ENCODE assay signal across 9 mouse cellular contexts in the genomic region with DNA sequence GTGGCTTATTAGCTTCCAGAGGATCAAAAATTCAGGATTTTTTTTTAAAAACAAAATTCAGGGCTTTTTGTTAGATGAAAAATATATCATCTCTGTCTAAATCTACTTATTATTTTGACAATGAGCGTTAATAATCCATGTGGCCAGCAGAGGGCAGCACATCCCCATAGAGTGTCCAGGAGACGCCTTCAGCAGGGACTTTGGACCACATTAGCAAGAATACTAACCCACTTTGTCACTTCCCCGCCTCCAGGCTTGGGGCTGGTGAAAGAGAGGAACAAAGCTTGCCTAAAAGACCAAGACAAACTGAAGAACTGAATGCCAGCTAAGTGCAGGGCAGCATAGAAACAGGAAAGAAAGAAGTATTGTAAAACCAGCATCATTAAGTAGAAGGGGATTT. TPM values are rescaled to one million over a fixed set of nuclear protein-coding genes. Genes with fewer than 3 reads are reported as not detected.
DNase-seq lines count a peak whose midpoint lies in the region; ATAC-seq and TF ChIP-seq lines count a peak whose summit lies in the region.
"Had no signal": no experiment of that assay in that cellular context is flagged by ENCODE, and none has a peak within 500 bp of the region (broad histone marks: within the 10 kb centered on the region; RNA-seq: fewer than 3 reads in every experiment).

No protein-coding gene starts in this region.

- peaks cover 3% of the 10 kb centered on the region; the same call in 1 of the 2 replicates for H3K4me1 ChIP-seq in hindbrain, embryonic 11.5 days (replicated peaks; ENCODE audit: control insufficient read depth, insufficient read depth, low read length)
- peaks cover 6% of the 10 kb centered on the region for H3K4me1 ChIP-seq in hindbrain, embryonic 16.5 days (ENCODE audit: control insufficient read depth, insufficient read depth, low read depth, low read length)
- H3K4me1 ChIP-seq in thymus, adult 2 months (replicated peaks; ENCODE audit: control insufficient read depth, insufficient read depth, low read length): peaks cover 11% of the 10 kb centered on the region; the same call in 1 of the 2 replicates

- no peaks in the 10 kb centered on the region for H3K27me3 ChIP-seq in hindbrain, embryonic 11.5 days (ENCODE audit: control insufficient read depth, insufficient read depth, low read length)
- no peaks in the 10 kb centered on the region for H3K27me3 ChIP-seq in hindbrain, embryonic 16.5 days (replicated peaks; ENCODE audit: control insufficient read depth, insufficient read depth, low read length)
- no peaks in the 10 kb centered on the region for H3K27me3 ChIP-seq in thymus, adult 2 months (ENCODE audit: control insufficient read depth, insufficient read depth, low read length)
- H3K27me3 ChIP-seq: embryonic facial prominence, embryonic 12.5 days had no signal

- no peaks in the 10 kb centered on the region for H3K9me3 ChIP-seq in hindbrain, embryonic 11.5 days (ENCODE audit: control insufficient read depth, low read length)
- no peaks in the 10 kb centered on the region for H3K9me3 ChIP-seq in hindbrain, embryonic 16.5 days (ENCODE audit: control insufficient read depth, low read length)

- no peak for TF ChIP-seq CTCF in thymus, adult 2 months (IDR thresholded peaks at IDR 0.05; ENCODE audit: borderline replicate concordance, control insufficient read depth, extremely low read depth, insufficient read depth, low read length, poor library complexity)

- no peak overlapping the region for H3K9ac ChIP-seq in hindbrain, embryonic 11.5 days (ENCODE audit: low read depth, low read length)
- H3K9ac ChIP-seq in hindbrain, embryonic 16.5 days (ENCODE audit: low read depth, low read length): no peak overlapping the region
- H3K9ac ChIP-seq: embryonic facial prominence, embryonic 12.5 days had no signal

- intact Hi-C loops in heart, postnatal 14 days (cut with DNase I): loop anchor here (1.0 to 5.0 kb wide), 3 partner anchors 296 to 497 kb away; no protein-coding TSS in a partner anchor
- intact Hi-C loops in left cerebral cortex, postnatal 14 days (cut with DNase I): loop anchor here (1.0 to 10.0 kb wide), 3 partner anchors 327 to 660 kb away; a partner anchor contains a TSS

- no peak for ATAC-seq in hindbrain, embryonic 11.5 days (ENCODE audit: low FRiP score)
- ATAC-seq in hindbrain, embryonic 16.5 days: no peak
- peak; percentile 59 for ATAC-seq in neutrophil, adult 5-6 weeks (ENCODE audit: extremely low read depth, insufficient number of reproducible peaks, low FRiP score, poor library complexity, severe bottlenecking)

- no peak for TF ChIP-seq POLR2A in thymus, adult 2 months (IDR thresholded peaks at IDR 0.05; ENCODE audit: control insufficient read depth, extremely low read depth, insufficient read depth, low read length, poor library complexity)

- H3K27ac ChIP-seq in hindbrain, embryonic 11.5 days (ENCODE audit: low read depth, low read length): no peak overlapping the region
- no peak overlapping the region for H3K27ac ChIP-seq in hindbrain, embryonic 16.5 days (ENCODE audit: low read depth, low read length)
- no peak overlapping the region for H3K27ac ChIP-seq in thymus, adult 2 months (ENCODE audit: control insufficient read depth, insufficient read depth, low read length)
- H3K27ac ChIP-seq: embryonic facial prominence, embryonic 12.5 days had no signal

- no peak overlapping the region for H3K4me2 ChIP-seq in hindbrain, embryonic 11.5 days (replicated peaks; ENCODE audit: low read depth, low read length)
- H3K4me2 ChIP-seq in hindbrain, embryonic 16.5 days (ENCODE audit: low read length): no peak overlapping the region
- H3K4me2 ChIP-seq: embryonic facial prominence, embryonic 12.5 days had no signal

- H3K4me3 ChIP-seq in hindbrain, embryonic 11.5 days (ENCODE audit: low read depth, low read length): no peak overlapping the region
- H3K4me3 ChIP-seq in hindbrain, embryonic 16.5 days (ENCODE audit: low read length): no peak overlapping the region
- no peak overlapping the region for H3K4me3 ChIP-seq in thymus, adult 2 months (ENCODE audit: control insufficient read depth, insufficient read depth, low read length)
- H3K4me3 ChIP-seq: embryonic facial prominence, embryonic 12.5 days had no signal

- H3K36me3 ChIP-seq in hindbrain, embryonic 11.5 days (ENCODE audit: control insufficient read depth, insufficient read depth, low read length): no peaks in the 10 kb centered on the region
- no peaks in the 10 kb centered on the region for H3K36me3 ChIP-seq in hindbrain, embryonic 16.5 days (ENCODE audit: control insufficient read depth, insufficient read depth, low read length)
- no peaks in the 10 kb centered on the region for H3K36me3 ChIP-seq in thymus, adult 2 months (ENCODE audit: control insufficient read depth, insufficient read depth, low read length)
- H3K36me3 ChIP-seq: embryonic facial prominence, embryonic 12.5 days had no signal

- WGBS in hindbrain, embryonic 11.5 days: 2% methylated on average over 3 of the region's 3 CpGs
- WGBS in hindbrain, embryonic 16.5 days: under 1% methylated on average over 3 of the region's 3 CpGs
- 3% methylated on average over 3 of the region's 3 CpGs for WGBS in thymus, adult 2 months

- peak; percentile 90 for DNase-seq in hindbrain, embryonic 11.5 days (ENCODE audit: low spot score)
- peak; percentile 71 for DNase-seq in adrenal gland, adult 2 months
- peak; percentile 94 for DNase-seq in embryo, embryonic 10.5 days (ENCODE audit: low spot score)
- DNase-seq in heart, postnatal 14 days: peak; percentile 77 to 87
- peak; percentile 81 to 90 for DNase-seq in left cerebral cortex, postnatal 14 days (ENCODE audit: low spot score in 2 of 2)
- peak; percentile 79 for DNase-seq in thymus, adult 2 months

RNA-seq across cellular contexts. Expression of a gene that starts 3.1 kb away (rescaled TPM):
- 783 and 816 TPM in 2 replicates for polyA plus RNA-seq in hindbrain, embryonic 11.5 days (2014; fragmentation: Nextera tagmentation; extraction: Ambion mirVana)
- polyA plus RNA-seq in hindbrain, embryonic 16.5 days (2015; fragmentation: Nextera tagmentation; extraction: Ambion mirVana): 546 and 598 TPM in 2 replicates
- 10 to 100 TPM; 24.6 to 44.7 TPM for total RNA-seq in adrenal gland, adult 2 months (2021)
- 12.3 and 16.5 TPM in 2 replicates for polyA plus RNA-seq in adrenal gland, adult 2 months (2012; rRNA removed)
- total RNA-seq in heart, postnatal 14 days (2021): 10 to 100 TPM; 21.8 to 24.1 TPM
- 10 to 100 TPM; 43.8 to 46.5 TPM for total RNA-seq in left cerebral cortex, postnatal 14 days (2021)
- total RNA-seq in neutrophil, adult 5-6 weeks (2017): 667 and 713 TPM in 2 replicates
- 247 and 273 TPM in 2 replicates for polyA plus RNA-seq in thymus, adult 2 months (2012; rRNA removed)

RNA-seq across cellular contexts. Expression of a gene that starts 34.2 kb away (rescaled TPM):
- 70.4 and 76.2 TPM in 2 replicates for polyA plus RNA-seq in hindbrain, embryonic 11.5 days (2014; fragmentation: Nextera tagmentation; extraction: Ambion mirVana)
- polyA plus RNA-seq in hindbrain, embryonic 16.5 days (2015; fragmentation: Nextera tagmentation; extraction: Ambion mirVana): 64.8 and 74.9 TPM in 2 replicates
- total RNA-seq in adrenal gland, adult 2 months (2021): 10 to 100 TPM; 67.6 to 81.4 TPM
- 8.0 and 9.2 TPM in 2 replicates for polyA plus RNA-seq in adrenal gland, adult 2 months (2012; rRNA removed)
- 10 to 100 TPM; 97.0 to 98.4 TPM for total RNA-seq in heart, postnatal 14 days (2021)
- total RNA-seq in left cerebral cortex, postnatal 14 days (2021): 10 to 100 TPM; 44.3 to 45.1 TPM
- 20.7 and 22.3 TPM in 2 replicates for total RNA-seq in neutrophil, adult 5-6 weeks (2017)
- polyA plus RNA-seq in thymus, adult 2 months (2012; rRNA removed): 8.0 and 10.4 TPM in 2 replicates

RNA-seq across cellular contexts. Expression of a gene that starts 51.1 kb away (rescaled TPM):
- 9.6 and 16.8 TPM in 2 replicates for polyA plus RNA-seq in hindbrain, embryonic 11.5 days (2014; fragmentation: Nextera tagmentation; extraction: Ambion mirVana)
- polyA plus RNA-seq in hindbrain, embryonic 16.5 days (2015; fragmentation: Nextera tagmentation; extraction: Ambion mirVana): 15.2 and 49.0 TPM in 2 replicates
- total RNA-seq in adrenal gland, adult 2 months (2021): 10 to 100 TPM; 26.8 to 27.4 TPM
- 130 and 175 TPM in 2 replicates for polyA plus RNA-seq in adrenal gland, adult 2 months (2012; rRNA removed)
- 10 to 100 TPM in 1 of 2 experiments, 1 to 10 TPM in 1; 8.9 to 13.0 TPM for total RNA-seq in heart, postnatal 14 days (2021)
- total RNA-seq in left cerebral cortex, postnatal 14 days (2021): 1 to 10 TPM; 4.0 to 6.4 TPM
- total RNA-seq in neutrophil, adult 5-6 weeks (2017): 1.4 TPM in 1 of 2 replicates, not detected in the other
- 125 and 155 TPM in 2 replicates for polyA plus RNA-seq in thymus, adult 2 months (2012; rRNA removed)

Comparison
In these comparisons a context has a peak if more than half of its experiments do, and no peak if none do; other contexts are left out.
1. RNA of a gene that starts 3.1 kb away (total RNA-seq): 667 to 713 TPM in neutrophil, adult 5-6 weeks; 43.8 to 46.5 TPM in left cerebral cortex, postnatal 14 days, 24.6 to 44.7 TPM in adrenal gland, adult 2 months and 21.8 to 24.1 TPM in heart, postnatal 14 days; every median in the first group is over 10 times any median in the second.
2. Peak in every context shown above with its lines, with median percentiles within 50 percentile points of each other: DNase-seq.